Mouse (Mus musculus) left cerebral cortex, postnatal 36 days (tissue): ENCODE data around the gene Fam178b. TPM values are rescaled to one million over a fixed set of nuclear protein-coding genes. Genes with fewer than 3 reads are reported as not detected.

Source experiments
- DNase-seq, 2 experiments: peaks; one replicate each; pipeline ENCODE4 v3.0.0; 2021 to 2022; ENCODE audit warnings: low spot score in 2 of 2, mixed read lengths in 1 of 2
- intact Hi-C: fragments of 180-260 bp; cut with DNase I; formaldehyde crosslinking; loops from one replicate; pipeline ENCODE4 v1.15.1; 2025
- total RNA-seq, 2 experiments: library from RNA; stranded (reverse); gene quantifications; 2 replicates each; pipeline ENCODE4 v1.2.3; 2021

The Fam178b gene
- total RNA-seq, 2 experiments from 2014 or later: not detected

GRCm38 (mm10) chr1:36572140-36572700 is 110.8 kb downstream of the Fam178b start:
- intact Hi-C loops: no loop called here
- no peak for DNase-seq

- DNase-seq: no peak
- intact Hi-C loops: no loop called here
Measured at GRCm38 (mm10) chr1:36571627-36572026, 111.4 kb downstream of the Fam178b start.

GRCm38 (mm10) chr1:36570320-36570719 is 112.7 kb downstream of the Fam178b start:
- no peak for DNase-seq
- intact Hi-C loops: no loop called here

- intact Hi-C loops: no loop called here
- DNase-seq: no peak
Measured at GRCm38 (mm10) chr1:36569694-36570276, 113.2 kb downstream of the Fam178b start.

- DNase-seq: no peak
- intact Hi-C loops: no loop called here
Measured at GRCm38 (mm10) chr1:36568776-36569175, 114.2 kb downstream of the Fam178b start.

GRCm38 (mm10) chr1:36567818-36568603 is 115.0 kb downstream of the Fam178b start:
- no peak for DNase-seq
- intact Hi-C loops: no loop called here

- DNase-seq: no peak
- intact Hi-C loops: no loop called here
Measured at GRCm38 (mm10) chr1:36566425-36566824, 116.6 kb downstream of the Fam178b start.

GRCm38 (mm10) chr1:36564101-36564500 is 118.9 kb downstream of the Fam178b start:
- intact Hi-C loops: no loop called here
- DNase-seq: no peak

- intact Hi-C loops: no loop called here
- DNase-seq: no peak
Measured at GRCm38 (mm10) chr1:36563632-36564031, 119.4 kb downstream of the Fam178b start.

GRCm38 (mm10) chr1:36563197-36563596 is 119.8 kb downstream of the Fam178b start:
- no peak for DNase-seq
- intact Hi-C loops: no loop called here

GRCm38 (mm10) chr1:36562388-36562787 is 120.6 kb downstream of the Fam178b start:
- no peak for DNase-seq

GRCm38 (mm10) chr1:36560903-36561302 is 122.1 kb downstream of the Fam178b start:
- DNase-seq: no peak
- intact Hi-C loops: no loop called here

More at GRCm38 (mm10) chr1:36562388-36562787, 120.6 kb downstream of the Fam178b start:
- intact Hi-C loops: no loop called here

GRCm38 (mm10) chr1:36559888-36560287 is 123.1 kb downstream of the Fam178b start:
- intact Hi-C loops: loop anchor here (5.0 kb wide), 1 partner anchor 47 kb away; no protein-coding TSS in a partner anchor

GRCm38 (mm10) chr1:36559256-36559655 is 123.7 kb downstream of the Fam178b start:
- intact Hi-C loops: loop anchor here (5.0 kb wide), 1 partner anchor 48 kb away; no protein-coding TSS in a partner anchor
- DNase-seq: no peak

More at GRCm38 (mm10) chr1:36559888-36560287, 123.1 kb downstream of the Fam178b start:
- no peak for DNase-seq

- intact Hi-C loops: loop anchor here (5.0 kb wide), 1 partner anchor 49 kb away; no protein-coding TSS in a partner anchor
- DNase-seq: peak; percentile 74 to 84
Measured at GRCm38 (mm10) chr1:36558031-36558993, 124.7 kb downstream of the Fam178b start, which contains the start of gene Sema4c. Gene Sema4c, minus strand, starts transcription at chr1:36558349.

- peak; percentile 79 to 81 for DNase-seq
- intact Hi-C loops: loop anchor here (2.0 to 5.0 kb wide), 2 partner anchors 50 to 77 kb away; no protein-coding TSS in a partner anchor
Measured at GRCm38 (mm10) chr1:36557457-36558011, 125.4 kb downstream of the Fam178b start.

GRCm38 (mm10) chr1:36556553-36557456 is 126.2 kb downstream of the Fam178b start:
- peak; percentile 89 to 91 for DNase-seq
- intact Hi-C loops: loop anchor here (2.0 to 5.0 kb wide), 2 partner anchors 50 to 78 kb away; no protein-coding TSS in a partner anchor
